Mouse (Mus musculus): Measurements from ENCODE around the gene Nrarp. TPM values are rescaled to one million over a fixed set of nuclear protein-coding genes. Genes with fewer than 3 reads are reported as not detected.

Gene Nrarp
- polyA plus RNA-seq, 1 experiment from 2014 or later = 11.0 TPM

DNA sequence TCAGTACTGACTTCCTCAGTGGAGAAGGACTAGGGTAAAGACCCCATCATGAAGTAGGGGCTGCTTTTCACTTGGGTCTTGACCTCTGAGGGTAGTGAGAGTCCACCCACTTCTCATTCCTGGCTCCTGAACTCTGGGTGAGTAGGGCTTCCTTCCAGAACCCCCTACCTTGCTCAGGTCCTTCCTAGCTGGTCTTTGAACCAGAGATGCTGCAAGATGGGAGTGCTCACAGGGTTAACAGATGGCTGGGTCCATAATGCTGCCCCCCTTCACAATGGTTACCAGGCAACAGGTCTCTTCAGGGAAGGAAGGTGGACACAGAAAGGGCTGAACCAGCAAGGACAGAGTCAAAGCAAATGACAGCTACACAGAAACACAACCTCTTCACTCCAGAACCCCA lies 37.9 kb downstream of the Nrarp start, which contains the start of gene Fam166a:
Fam166a (plus strand) TSS at position 301 of the 400 bp plus-strand sequence.
- peaks cover 3% of the 10 kb centered on the region for H3K4me1 ChIP-seq (ENCODE audit: control insufficient read depth, insufficient read depth, low read length)
- H3K9me3 ChIP-seq (replicated peaks; ENCODE audit: control insufficient read depth, low read length) = no peaks in the 10 kb centered on the region
- no peak within 1 kb of the TSS for H3K27ac ChIP-seq (ENCODE audit: low read length)
- H3K27me3 ChIP-seq (ENCODE audit: control insufficient read depth, insufficient read depth, low read length) = no peaks in the 10 kb centered on the region
- H3K9ac ChIP-seq (ENCODE audit: low read length) = no peak within 1 kb of the TSS
- 0 out of 2 replicates have a peak, but pooled peaks cover 5% of the 10 kb centered on the region for H3K36me3 ChIP-seq (ENCODE audit: control insufficient read depth, insufficient read depth, low read length)
- no peak within 1 kb of the TSS for H3K4me3 ChIP-seq (replicated peaks; ENCODE audit: low read length)
- ATAC-seq (ENCODE audit: insufficient read depth, low FRiP score) = no peak
- H3K4me2 ChIP-seq (ENCODE audit: low read depth, low read length) = no peak within 1 kb of the TSS

DNA sequence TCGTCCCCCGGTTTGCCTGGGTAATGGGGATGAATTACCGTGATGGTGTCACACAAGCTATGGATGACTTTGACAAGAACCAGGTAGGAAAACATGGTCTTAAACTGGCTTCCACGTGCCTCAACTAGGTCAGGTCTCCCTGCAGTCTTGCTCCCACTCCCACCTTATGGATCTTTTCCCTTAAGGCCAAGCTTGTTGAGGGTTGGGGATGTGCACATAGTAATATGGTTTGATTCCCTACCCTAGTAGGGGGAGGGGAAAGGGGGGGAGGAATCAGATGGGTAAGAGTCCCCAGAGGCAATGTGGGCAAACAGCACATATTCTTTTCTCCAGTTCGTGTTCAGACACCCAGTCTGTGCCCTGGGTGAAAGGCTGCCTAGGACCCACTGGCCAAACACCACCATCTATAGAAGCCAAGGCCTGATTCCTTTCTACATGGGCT lies 40.8 kb downstream of the Nrarp start:
- Histone ChIP-seq H3K27me3 (ENCODE audit: control insufficient read depth, insufficient read depth, low read length) (no peaks in the 10 kb centered on the region), H3K4me3 (replicated peaks; ENCODE audit: low read length) (no peak overlapping the region), H3K9me3 (replicated peaks; ENCODE audit: control insufficient read depth, low read length) (no peaks in the 10 kb centered on the region), H3K4me1 (ENCODE audit: control insufficient read depth, insufficient read depth, low read length) (peaks cover 17% of the 10 kb centered on the region), H3K27ac (ENCODE audit: low read length) (no peak overlapping the region), H3K4me2 (ENCODE audit: low read depth, low read length) (no peak overlapping the region), H3K9ac (ENCODE audit: low read length) (no peak overlapping the region), H3K36me3 (ENCODE audit: control insufficient read depth, insufficient read depth, low read length) (0 out of 2 replicates have a peak, but pooled peaks cover 5% of the 10 kb centered on the region)
- WGBS = 65% methylated on average over 5 of the region's 5 CpGs
- no peak for ATAC-seq (ENCODE audit: insufficient read depth, low FRiP score)

DNA sequence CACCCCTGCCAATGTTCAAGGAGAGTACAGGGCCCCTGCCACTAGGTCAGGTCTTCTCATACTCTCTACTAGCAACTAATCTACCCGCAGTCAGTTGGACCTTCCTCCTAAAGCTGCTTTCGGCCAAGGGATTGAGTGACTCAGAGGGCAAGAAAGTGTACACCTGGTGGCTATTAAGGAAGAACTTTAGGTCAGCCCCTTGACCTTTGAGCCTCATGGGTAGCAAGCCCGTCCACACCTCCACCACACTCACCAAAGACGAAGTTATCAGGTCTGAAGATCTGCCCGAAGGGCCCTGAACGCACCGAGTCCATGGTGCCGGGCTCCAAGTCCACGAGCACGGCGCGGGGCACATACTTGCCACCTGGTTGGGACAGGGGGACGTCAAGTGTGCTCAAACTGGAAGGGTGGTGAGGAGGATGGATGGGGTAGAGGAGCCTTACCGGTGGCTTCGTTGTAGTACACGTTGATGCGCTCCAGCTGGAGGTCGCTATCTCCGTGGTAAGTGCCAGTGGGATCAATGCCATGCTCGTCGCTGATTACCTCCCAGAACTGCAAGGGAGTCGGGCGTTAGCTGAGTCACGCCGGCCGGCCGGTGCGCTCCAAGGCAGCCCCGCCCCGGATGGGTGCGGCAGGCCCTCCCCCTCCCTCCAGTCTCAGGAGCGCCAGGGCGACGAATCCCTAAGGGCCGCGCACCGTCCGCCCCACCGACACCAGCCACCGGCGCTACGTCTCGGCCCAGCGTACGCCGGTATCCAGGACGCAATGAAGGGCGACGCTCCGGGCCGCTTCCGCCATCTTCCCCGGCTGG lies 43.3 kb downstream of the Nrarp start:
- no peaks in the 10 kb centered on the region for H3K9me3 ChIP-seq (replicated peaks; ENCODE audit: control insufficient read depth, low read length)
- peaks cover 21% of the 10 kb centered on the region for H3K4me1 ChIP-seq (ENCODE audit: control insufficient read depth, insufficient read depth, low read length)
- peak overlapping the region; percentile 93 for H3K4me3 ChIP-seq (replicated peaks; ENCODE audit: low read length)
- no peaks in the 10 kb centered on the region for H3K27me3 ChIP-seq (ENCODE audit: control insufficient read depth, insufficient read depth, low read length)
- H3K36me3 ChIP-seq (ENCODE audit: control insufficient read depth, insufficient read depth, low read length) = 0 out of 2 replicates have a peak, but pooled peaks cover 5% of the 10 kb centered on the region
- ATAC-seq (ENCODE audit: insufficient read depth, low FRiP score) = peak; percentile 67
- H3K9ac ChIP-seq (ENCODE audit: low read length) = peak overlapping the region; percentile 91
- peak overlapping the region; percentile 98 for H3K4me2 ChIP-seq (ENCODE audit: low read depth, low read length)
- under 1% methylated on average over 53 of the region's 53 CpGs for WGBS
- H3K27ac ChIP-seq (ENCODE audit: low read length) = peak overlapping the region; percentile 98

DNA sequence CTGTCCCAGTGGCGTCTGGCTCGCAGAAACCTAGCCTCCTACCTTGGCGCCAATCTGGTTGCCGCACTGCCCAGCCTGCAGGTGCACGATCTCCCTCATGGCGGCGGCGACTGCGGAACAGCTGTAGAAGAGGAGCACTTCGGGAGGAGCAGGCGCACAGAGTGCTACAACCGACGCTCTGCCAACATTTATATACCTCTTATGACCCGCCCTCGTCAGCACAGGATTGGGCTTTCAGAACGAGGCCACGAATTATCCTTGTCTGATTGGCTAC lies 43.9 kb downstream of the Nrarp start, which contains the start of gene Tubb4b:
Tubb4b (minus strand) TSS at position 211 of the 274 bp plus-strand sequence.
- WGBS = 0% methylated on average over 17 of the region's 17 CpGs
- H3K9me3 ChIP-seq (replicated peaks; ENCODE audit: control insufficient read depth, low read length) = no peaks in the 10 kb centered on the region
- peak within 1 kb of the TSS; percentile 93 for H3K4me3 ChIP-seq (replicated peaks; ENCODE audit: low read length)
- H3K27me3 ChIP-seq (ENCODE audit: control insufficient read depth, insufficient read depth, low read length) = no peaks in the 10 kb centered on the region
- H3K27ac ChIP-seq (ENCODE audit: low read length) = peak within 1 kb of the TSS; percentile 99
- peak within 1 kb of the TSS; percentile 91 for H3K9ac ChIP-seq (ENCODE audit: low read length)
- H3K36me3 ChIP-seq (ENCODE audit: control insufficient read depth, insufficient read depth, low read length) = 0 out of 2 replicates have a peak, but pooled peaks cover 5% of the 10 kb centered on the region
- no peak for ATAC-seq (ENCODE audit: insufficient read depth, low FRiP score)
- H3K4me1 ChIP-seq (ENCODE audit: control insufficient read depth, insufficient read depth, low read length) = peaks cover 22% of the 10 kb centered on the region
- peak within 1 kb of the TSS; percentile 98 for H3K4me2 ChIP-seq (ENCODE audit: low read depth, low read length)

DNA sequence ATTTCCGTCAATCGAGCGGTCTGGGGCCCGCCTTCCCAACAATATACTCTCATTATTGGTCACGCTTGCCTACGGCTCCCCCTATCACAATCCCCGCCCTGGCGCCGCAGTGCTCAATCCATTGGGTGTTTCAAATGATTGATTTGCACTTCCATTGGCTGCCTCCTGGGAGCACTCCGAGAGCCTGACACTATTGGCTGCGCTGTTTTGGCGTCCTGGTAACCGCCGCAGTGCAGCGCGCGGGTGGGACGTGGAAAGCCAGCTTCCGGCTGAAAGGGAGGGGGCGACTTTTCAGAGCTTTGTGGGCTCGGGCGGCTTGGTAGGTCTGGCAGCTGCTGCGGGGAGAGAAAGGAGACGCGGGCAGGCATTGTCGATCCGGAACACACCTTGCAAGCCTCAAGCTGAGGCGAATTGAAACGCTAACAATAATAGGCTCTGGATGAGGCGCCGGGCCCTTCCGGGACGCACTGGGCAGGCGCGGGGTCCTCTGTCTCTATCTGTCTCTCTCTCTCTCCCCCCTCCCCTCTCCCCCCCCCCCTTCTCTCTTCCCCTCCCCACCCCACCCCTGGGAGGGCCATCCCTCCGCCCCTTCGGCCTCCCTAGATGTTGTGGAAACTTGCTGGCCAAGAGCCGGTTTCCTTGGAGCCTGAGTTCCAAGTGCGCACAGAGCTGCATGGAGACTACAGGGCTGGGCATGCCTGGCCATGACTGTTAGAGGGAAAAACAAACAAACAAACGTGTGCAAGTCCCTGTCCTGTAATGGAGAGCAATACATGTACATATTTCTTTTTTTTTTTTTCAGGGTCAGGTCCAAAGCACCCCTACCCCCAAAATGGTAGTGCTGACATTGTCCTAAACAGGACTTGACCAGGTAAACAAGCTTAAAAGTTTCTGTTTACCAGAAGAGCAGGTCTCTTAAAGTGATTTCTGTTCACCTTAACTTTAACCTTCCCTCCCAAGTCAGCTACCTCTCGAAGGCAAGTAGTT lies 44.5 kb downstream of the Nrarp start:
- Histone ChIP-seq H3K27me3 (ENCODE audit: control insufficient read depth, insufficient read depth, low read length) (no peaks in the 10 kb centered on the region), H3K4me3 (replicated peaks; ENCODE audit: low read length) (peak overlapping the region; percentile 63), H3K9ac (ENCODE audit: low read length) (peak overlapping the region; percentile 75), H3K27ac (ENCODE audit: low read length) (peak overlapping the region; percentile 99), H3K4me2 (ENCODE audit: low read depth, low read length) (peak overlapping the region; percentile 60), H3K36me3 (ENCODE audit: control insufficient read depth, insufficient read depth, low read length) (0 out of 2 replicates have a peak, but pooled peaks cover 5% of the 10 kb centered on the region), H3K4me1 (ENCODE audit: control insufficient read depth, insufficient read depth, low read length) (peaks cover 22% of the 10 kb centered on the region), H3K9me3 (replicated peaks; ENCODE audit: control insufficient read depth, low read length) (no peaks in the 10 kb centered on the region)
- peak; percentile 95 for ATAC-seq (ENCODE audit: insufficient read depth, low FRiP score)
- WGBS = 2% methylated on average over 41 of the region's 41 CpGs

DNA sequence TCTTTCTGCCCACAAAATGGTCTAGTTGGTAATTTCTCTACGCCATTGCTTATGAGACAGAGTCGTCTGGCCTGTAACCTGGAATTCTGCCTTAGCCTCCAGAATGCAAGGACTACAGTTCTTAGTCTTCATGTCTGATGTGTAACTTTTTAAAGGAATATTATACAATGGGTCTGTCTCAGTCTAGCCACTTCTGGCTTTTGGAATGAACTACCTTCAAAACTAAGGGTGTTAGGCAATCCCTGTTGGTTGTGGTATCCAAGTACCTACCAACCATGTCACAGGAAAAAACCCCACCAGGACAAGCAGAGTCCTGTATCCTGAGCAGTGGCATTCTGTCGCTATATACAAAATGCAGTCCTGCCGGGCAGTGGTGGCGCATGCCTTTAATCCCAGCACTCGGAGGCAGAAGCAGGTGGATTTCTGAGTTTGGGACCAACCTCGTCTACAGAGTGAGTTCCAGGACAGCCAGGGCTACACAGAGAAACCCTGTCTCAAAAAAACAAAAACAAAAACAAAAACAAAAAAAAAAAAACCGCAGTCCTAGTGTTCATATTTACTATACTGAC lies 45.3 kb downstream of the Nrarp start:
- Histone ChIP-seq H3K4me3 (replicated peaks; ENCODE audit: low read length) (peak overlapping the region; percentile 63), H3K9me3 (replicated peaks; ENCODE audit: control insufficient read depth, low read length) (no peaks in the 10 kb centered on the region), H3K36me3 (ENCODE audit: control insufficient read depth, insufficient read depth, low read length) (0 out of 2 replicates have a peak, but pooled peaks cover 5% of the 10 kb centered on the region), H3K9ac (ENCODE audit: low read length) (peak overlapping the region; percentile 75; the same call in 1 of the 2 replicates), H3K27me3 (ENCODE audit: control insufficient read depth, insufficient read depth, low read length) (no peaks in the 10 kb centered on the region), H3K4me2 (ENCODE audit: low read depth, low read length) (peak overlapping the region; percentile 60), H3K27ac (ENCODE audit: low read length) (peak overlapping the region; percentile 99), H3K4me1 (ENCODE audit: control insufficient read depth, insufficient read depth, low read length) (peaks cover 22% of the 10 kb centered on the region)
- WGBS = 68% methylated on average over 8 of the region's 8 CpGs
- ATAC-seq (ENCODE audit: insufficient read depth, low FRiP score) = no peak

DNA sequence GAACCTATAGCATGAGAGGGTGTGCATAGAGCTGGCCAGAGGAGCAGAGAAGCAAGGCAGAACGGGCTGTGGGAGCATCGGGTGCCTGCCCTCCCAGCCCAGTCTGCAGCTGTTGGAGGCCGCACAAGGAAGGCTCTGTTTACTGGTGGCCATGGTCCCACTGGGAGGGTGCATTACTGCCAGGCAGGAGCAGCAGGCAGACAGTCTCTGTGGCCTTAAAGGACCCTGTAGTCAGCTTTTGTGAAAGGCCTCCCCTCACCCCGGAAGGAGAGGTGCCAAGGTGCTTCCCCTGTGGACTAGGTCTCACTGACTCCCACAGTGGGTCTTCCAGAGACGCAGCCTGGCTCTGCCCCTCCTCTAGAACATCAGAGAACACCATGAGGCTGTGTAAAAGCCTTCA lies 46.3 kb downstream of the Nrarp start:
- H3K4me3 ChIP-seq (replicated peaks; ENCODE audit: low read length) = no peak overlapping the region
- H3K27me3 ChIP-seq (ENCODE audit: control insufficient read depth, insufficient read depth, low read length) = no peaks in the 10 kb centered on the region; the same call in 1 of the 2 replicates
- H3K27ac ChIP-seq (ENCODE audit: low read length) = no peak overlapping the region
- peaks cover 22% of the 10 kb centered on the region for H3K4me1 ChIP-seq (ENCODE audit: control insufficient read depth, insufficient read depth, low read length)
- H3K4me2 ChIP-seq (ENCODE audit: low read depth, low read length) = no peak overlapping the region
- no peak for ATAC-seq (ENCODE audit: insufficient read depth, low FRiP score)
- H3K9ac ChIP-seq (ENCODE audit: low read length) = no peak overlapping the region
- H3K36me3 ChIP-seq (ENCODE audit: control insufficient read depth, insufficient read depth, low read length) = 0 out of 2 replicates have a peak, but pooled peaks cover 3% of the 10 kb centered on the region
- no peaks in the 10 kb centered on the region for H3K9me3 ChIP-seq (replicated peaks; ENCODE audit: control insufficient read depth, low read length)
- 78% methylated on average over 5 of the region's 5 CpGs for WGBS

DNA sequence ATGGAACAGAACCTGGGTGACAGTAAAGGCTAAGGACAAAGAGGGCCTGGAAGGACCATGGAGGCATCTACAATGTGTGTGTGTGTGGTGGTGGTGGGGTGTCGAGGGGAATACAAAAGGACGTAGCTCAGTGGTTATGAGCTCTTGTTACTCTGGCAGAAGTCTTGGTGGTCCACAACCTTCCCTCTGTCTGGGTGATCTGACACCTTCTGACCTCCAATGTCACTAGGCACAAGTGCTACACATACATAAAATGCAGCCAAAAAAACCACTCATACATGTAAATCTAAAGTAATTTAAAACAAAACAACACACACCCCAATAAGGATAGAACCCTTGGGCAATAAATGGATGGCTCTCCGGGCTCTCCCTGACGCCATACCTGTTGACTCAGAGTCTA lies 46.8 kb downstream of the Nrarp start:
- 94% methylated on average over 4 of the region's 4 CpGs for WGBS
- H3K36me3 ChIP-seq (ENCODE audit: control insufficient read depth, insufficient read depth, low read length) = no peaks in the 10 kb centered on the region
- H3K9ac ChIP-seq (ENCODE audit: low read length) = no peak overlapping the region
- H3K27ac ChIP-seq (ENCODE audit: low read length) = no peak overlapping the region
- no peak for ATAC-seq (ENCODE audit: insufficient read depth, low FRiP score)
- no peak overlapping the region for H3K4me2 ChIP-seq (ENCODE audit: low read depth, low read length)
- H3K4me3 ChIP-seq (replicated peaks; ENCODE audit: low read length) = no peak overlapping the region
- peaks cover 22% of the 10 kb centered on the region for H3K4me1 ChIP-seq (ENCODE audit: control insufficient read depth, insufficient read depth, low read length)
- H3K27me3 ChIP-seq (ENCODE audit: control insufficient read depth, insufficient read depth, low read length) = no peaks in the 10 kb centered on the region; the same call in 1 of the 2 replicates
- H3K9me3 ChIP-seq (replicated peaks; ENCODE audit: control insufficient read depth, low read length) = no peaks in the 10 kb centered on the region

Data from stomach, embryonic 16.5 days (tissue).